Mouse (Mus musculus): ENCODE measurements at regions not wholly inside any gene's neighbourhood (a gene's known extent, or its start where the extent isn't known, plus 50 kb on each side); places are given as distances from the start of the nearest gene placed in this dataset.

DNA sequence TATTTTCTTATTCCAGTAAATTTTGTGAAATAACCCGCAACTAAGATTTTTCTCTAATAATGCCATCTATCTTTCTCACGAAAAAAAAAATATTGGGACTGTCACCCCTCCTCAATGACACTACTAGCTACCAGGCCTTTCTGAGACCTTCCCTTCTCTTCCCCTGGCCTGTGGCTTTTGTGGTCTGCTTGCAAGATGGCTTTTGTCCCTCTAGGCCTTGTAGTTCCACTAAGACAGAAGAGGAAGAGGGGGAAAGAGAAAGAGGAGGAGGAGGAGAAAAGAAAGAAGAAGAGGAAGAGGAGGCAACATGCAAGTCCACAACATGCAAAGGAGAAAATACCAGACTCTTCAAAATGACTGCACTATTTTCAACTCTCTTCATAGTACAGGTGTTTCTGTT, 590.9 kb upstream of the Sall1 start:
- 81% methylated on average over 2 of the region's 2 CpGs for WGBS

DNA sequence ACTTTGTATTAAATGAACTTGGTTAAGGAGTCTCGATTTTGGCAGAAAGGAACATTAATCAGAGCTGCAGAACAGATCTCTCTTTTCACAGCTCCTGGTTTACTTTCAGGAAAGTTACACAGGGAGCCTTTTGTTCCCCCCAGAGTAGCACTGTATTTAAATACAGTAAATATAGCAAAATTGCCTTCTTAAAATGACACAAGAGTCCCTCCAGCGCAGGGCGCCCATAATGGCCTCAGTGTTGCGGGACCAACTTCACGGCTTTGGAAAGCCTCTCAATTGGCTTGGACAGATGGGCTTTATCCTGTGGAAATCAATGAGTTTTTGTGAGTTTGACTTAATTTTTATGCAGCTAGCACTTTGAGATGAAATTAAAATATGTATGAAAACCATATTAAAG, 588.3 kb upstream of the Sall1 start:
- WGBS: 82% methylated on average over 5 of the region's 5 CpGs
- no peak for TF ChIP-seq POLR2A (IDR thresholded peaks at IDR 0.05; ENCODE audit: extremely low read depth, insufficient read depth, low read length)
- no peak for TF ChIP-seq CTCF (IDR thresholded peaks at IDR 0.05; ENCODE audit: low read depth, low read length)
- DNase-seq (ENCODE audit: extremely low read depth, low read depth, low spot score): no peak

More for the DNA sequence above, 590.9 kb upstream of the Sall1 start:
- Histone ChIP-seq H3K27me3 (ENCODE audit: control insufficient read depth, insufficient read depth, low read length) (no peaks in the 10 kb centered on the region), H3K27ac (replicated peaks; ENCODE audit: insufficient read depth, low read depth, low read length) (no peak overlapping the region), H3K9ac (ENCODE audit: low read depth, low read length) (no peak overlapping the region), H3K4me1 (ENCODE audit: control insufficient read depth, insufficient read depth, low read length) (no peaks in the 10 kb centered on the region), H3K36me3 (ENCODE audit: control insufficient read depth, insufficient read depth, low read length) (no peaks in the 10 kb centered on the region), H3K4me3 (ENCODE audit: insufficient read depth, low read depth, low read length) (no peak overlapping the region), H3K79me2 (ENCODE audit: control insufficient read depth, insufficient read depth, low read length) (no peaks in the 10 kb centered on the region)
- no peak for TF ChIP-seq POLR2A (IDR thresholded peaks at IDR 0.05; ENCODE audit: extremely low read depth, insufficient read depth, low read length)
- DNase-seq (ENCODE audit: extremely low read depth, low read depth, low spot score): no peak

GRCm38 (mm10) chr8:89630540-89630939, 586.6 kb upstream of the Sall1 start:
- Histone ChIP-seq H3K27ac (replicated peaks; ENCODE audit: insufficient read depth, low read depth, low read length) (no peak overlapping the region), H3K27me3 (ENCODE audit: control insufficient read depth, insufficient read depth, low read length) (no peaks in the 10 kb centered on the region), H3K4me1 (ENCODE audit: control insufficient read depth, insufficient read depth, low read length) (no peaks in the 10 kb centered on the region), H3K36me3 (ENCODE audit: control insufficient read depth, insufficient read depth, low read length) (no peaks in the 10 kb centered on the region), H3K4me3 (ENCODE audit: insufficient read depth, low read depth, low read length) (no peak overlapping the region), H3K79me2 (ENCODE audit: control insufficient read depth, insufficient read depth, low read length) (no peaks in the 10 kb centered on the region), H3K9ac (ENCODE audit: low read depth, low read length) (no peak overlapping the region)
- WGBS: 87% methylated on average over 3 of the region's 3 CpGs
- DNase-seq (ENCODE audit: extremely low read depth, low read depth, low spot score): peak; percentile 8
- TF ChIP-seq POLR2A (IDR thresholded peaks at IDR 0.05; ENCODE audit: extremely low read depth, insufficient read depth, low read length): no peak
- peak; percentile 61 for TF ChIP-seq CTCF (IDR thresholded peaks at IDR 0.05; ENCODE audit: low read depth, low read length)

More for the DNA sequence above, 588.3 kb upstream of the Sall1 start:
- Histone ChIP-seq H3K4me1 (ENCODE audit: control insufficient read depth, insufficient read depth, low read length) (no peaks in the 10 kb centered on the region), H3K27me3 (ENCODE audit: control insufficient read depth, insufficient read depth, low read length) (no peaks in the 10 kb centered on the region), H3K36me3 (ENCODE audit: control insufficient read depth, insufficient read depth, low read length) (no peaks in the 10 kb centered on the region), H3K4me3 (ENCODE audit: insufficient read depth, low read depth, low read length) (no peak overlapping the region), H3K79me2 (ENCODE audit: control insufficient read depth, insufficient read depth, low read length) (no peaks in the 10 kb centered on the region), H3K9ac (ENCODE audit: low read depth, low read length) (no peak overlapping the region), H3K27ac (replicated peaks; ENCODE audit: insufficient read depth, low read depth, low read length) (no peak overlapping the region)

GRCm38 (mm10) chr8:89618089-89618488, 574.1 kb upstream of the Sall1 start:
- Histone ChIP-seq H3K4me1 (ENCODE audit: control insufficient read depth, insufficient read depth, low read length) (no peaks in the 10 kb centered on the region), H3K4me3 (ENCODE audit: insufficient read depth, low read depth, low read length) (no peak overlapping the region), H3K79me2 (ENCODE audit: control insufficient read depth, insufficient read depth, low read length) (no peaks in the 10 kb centered on the region), H3K9ac (ENCODE audit: low read depth, low read length) (no peak overlapping the region), H3K27me3 (ENCODE audit: control insufficient read depth, insufficient read depth, low read length) (no peaks in the 10 kb centered on the region), H3K36me3 (ENCODE audit: control insufficient read depth, insufficient read depth, low read length) (no peaks in the 10 kb centered on the region), H3K27ac (replicated peaks; ENCODE audit: insufficient read depth, low read depth, low read length) (no peak overlapping the region)
- 55% methylated on average over 7 of the region's 7 CpGs for WGBS
- DNase-seq (ENCODE audit: extremely low read depth, low read depth, low spot score): no peak
- no peak for TF ChIP-seq POLR2A (IDR thresholded peaks at IDR 0.05; ENCODE audit: extremely low read depth, insufficient read depth, low read length)
- TF ChIP-seq CTCF (IDR thresholded peaks at IDR 0.05; ENCODE audit: low read depth, low read length): no peak

GRCm38 (mm10) chr8:89615863-89616558, 572.0 kb upstream of the Sall1 start:
- Histone ChIP-seq H3K27me3 (ENCODE audit: control insufficient read depth, insufficient read depth, low read length) (no peaks in the 10 kb centered on the region), H3K4me3 (ENCODE audit: insufficient read depth, low read depth, low read length) (no peak overlapping the region), H3K27ac (replicated peaks; ENCODE audit: insufficient read depth, low read depth, low read length) (no peak overlapping the region), H3K4me1 (ENCODE audit: control insufficient read depth, insufficient read depth, low read length) (no peaks in the 10 kb centered on the region), H3K9ac (ENCODE audit: low read depth, low read length) (no peak overlapping the region), H3K79me2 (ENCODE audit: control insufficient read depth, insufficient read depth, low read length) (no peaks in the 10 kb centered on the region), H3K36me3 (ENCODE audit: control insufficient read depth, insufficient read depth, low read length) (no peaks in the 10 kb centered on the region)
- WGBS: 75% methylated on average over 8 of the region's 8 CpGs
- no peak for DNase-seq (ENCODE audit: extremely low read depth, low read depth, low spot score)
- no peak for TF ChIP-seq CTCF (IDR thresholded peaks at IDR 0.05; ENCODE audit: low read depth, low read length)
- TF ChIP-seq POLR2A (IDR thresholded peaks at IDR 0.05; ENCODE audit: extremely low read depth, insufficient read depth, low read length): no peak

DNA sequence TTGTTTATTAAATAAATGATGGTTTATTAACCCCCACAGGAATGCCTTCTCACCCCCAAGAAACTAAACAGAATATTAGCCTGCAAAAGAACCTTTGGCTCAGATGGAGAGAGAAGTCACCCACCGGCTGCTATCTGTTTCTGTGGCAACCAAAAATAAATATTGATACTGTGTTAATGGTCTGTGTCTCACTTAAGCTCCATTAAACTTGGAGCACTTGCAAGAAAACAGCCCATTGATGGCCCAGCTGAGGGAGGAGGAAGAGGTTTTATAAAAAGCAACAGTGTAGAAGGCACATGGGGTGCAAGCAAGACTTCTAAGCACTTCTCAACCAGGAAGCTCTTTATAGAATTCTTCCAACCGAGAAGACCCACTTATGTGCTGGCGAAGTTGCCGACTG, 565.1 kb upstream of the Sall1 start:
- WGBS: 44% methylated on average over 4 of the region's 4 CpGs
- Histone ChIP-seq H3K79me2 (ENCODE audit: control insufficient read depth, insufficient read depth, low read length) (no peaks in the 10 kb centered on the region), H3K27me3 (ENCODE audit: control insufficient read depth, insufficient read depth, low read length) (no peaks in the 10 kb centered on the region), H3K4me3 (ENCODE audit: insufficient read depth, low read depth, low read length) (no peak overlapping the region), H3K4me1 (ENCODE audit: control insufficient read depth, insufficient read depth, low read length) (no peaks in the 10 kb centered on the region), H3K9ac (ENCODE audit: low read depth, low read length) (no peak overlapping the region), H3K27ac (replicated peaks; ENCODE audit: insufficient read depth, low read depth, low read length) (no peak overlapping the region), H3K36me3 (ENCODE audit: control insufficient read depth, insufficient read depth, low read length) (no peaks in the 10 kb centered on the region)
- DNase-seq (ENCODE audit: extremely low read depth, low read depth, low spot score): no peak
- TF ChIP-seq POLR2A (IDR thresholded peaks at IDR 0.05; ENCODE audit: extremely low read depth, insufficient read depth, low read length): no peak
- TF ChIP-seq CTCF (IDR thresholded peaks at IDR 0.05; ENCODE audit: low read depth, low read length): no peak
